Comparison of ENCODE assay signal across 23 mouse cellular contexts in the genomic region with DNA sequence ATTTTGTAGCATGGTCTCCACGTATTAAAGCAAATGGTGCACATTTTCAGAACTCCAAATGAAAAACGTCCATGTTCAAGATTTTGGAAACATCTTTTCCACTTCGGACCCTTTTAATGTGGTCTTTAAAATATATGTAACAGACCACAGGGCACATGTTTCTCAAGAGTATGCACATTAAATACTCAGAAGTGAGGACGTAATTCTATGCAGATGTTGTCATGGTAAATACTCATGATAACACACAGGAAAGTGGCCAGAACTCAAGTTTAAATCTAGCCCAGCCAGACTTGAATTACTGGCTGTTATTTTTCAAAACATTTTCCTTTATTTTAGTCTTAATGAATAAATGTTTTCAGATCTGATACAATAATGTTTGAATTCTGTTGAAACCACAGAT.
"Had no signal": no experiment of that assay in that cellular context is flagged by ENCODE, and none has a peak within 500 bp of the region (broad histone marks: within the 10 kb centered on the region; RNA-seq: fewer than 3 reads in every experiment).

No protein-coding gene starts in this region.

- H3K9ac ChIP-seq: liver, embryonic 14.5 days; liver, postnatal 0 days; lung, embryonic 14.5 days; neural tube, embryonic 12.5 days; neural tube, embryonic 15.5 days had no signal

- H3K4me1 ChIP-seq: megakaryocyte, embryonic 14.5 days; midbrain, embryonic 10.5 days; neural tube, embryonic 12.5 days; neural tube, embryonic 15.5 days had no signal

- DNase-seq: kidney, adult 18-20 months; kidney, adult 9 months; kidney, postnatal 25 days; layer of hippocampus, adult 9-11 months; liver, postnatal 0 days; lung, embryonic 14.5 days; midbrain, embryonic 14.5 days; right cerebral cortex, adult 18-20 months; right cerebral cortex, postnatal 14 days; right cerebral cortex, postnatal 4 days; spleen, adult 18-20 months; thymus, adult 2 months; thymus, postnatal 14 days; thymus, postnatal 4 days had no signal

- H3K27ac ChIP-seq: layer of hippocampus, adult 2 months; liver, embryonic 14.5 days; midbrain, embryonic 10.5 days; neural tube, embryonic 12.5 days; neural tube, embryonic 15.5 days had no signal

- H3K4me3 ChIP-seq: layer of hippocampus, adult 2 months; megakaryocyte, embryonic 14.5 days; midbrain, embryonic 10.5 days; neural tube, embryonic 12.5 days; neural tube, embryonic 15.5 days had no signal

- H3K9me3 ChIP-seq: megakaryocyte, embryonic 14.5 days; midbrain, embryonic 10.5 days; neural tube, embryonic 12.5 days; neural tube, embryonic 15.5 days had no signal

- ATAC-seq: intestine, embryonic 16.5 days; liver, postnatal 0 days; lung, postnatal 0 days had no signal

- H3K27me3 ChIP-seq: megakaryocyte, embryonic 14.5 days; neural tube, embryonic 12.5 days; neural tube, embryonic 15.5 days had no signal

- H3K36me3 ChIP-seq: midbrain, embryonic 10.5 days; neural tube, embryonic 12.5 days; neural tube, embryonic 15.5 days had no signal

- H3K4me2 ChIP-seq: liver, embryonic 11.5 days; lung, embryonic 14.5 days; neural tube, embryonic 12.5 days; neural tube, embryonic 15.5 days had no signal
